Mouse (Mus musculus) gastrocnemius, adult 8-10 months (tissue): ENCODE measurements around the gene Efhc2. TPM values are rescaled to one million over a fixed set of nuclear protein-coding genes. Genes with fewer than 3 reads are reported as not detected.

ENCODE experiments used
- DNase-seq, 2 experiments: peaks; one replicate each; pipeline ENCODE4 v3.0.0; 2022; ENCODE audit warnings: low spot score in 2 of 2
- total RNA-seq, 4 experiments: library from RNA; stranded (reverse); gene quantifications; 2 replicates each; pipeline ENCODE4 v1.2.4; 2022

Efhc2 gene
- under 1 TPM; 0.11 to 0.56 (median 0.25) TPM for total RNA-seq

DNA sequence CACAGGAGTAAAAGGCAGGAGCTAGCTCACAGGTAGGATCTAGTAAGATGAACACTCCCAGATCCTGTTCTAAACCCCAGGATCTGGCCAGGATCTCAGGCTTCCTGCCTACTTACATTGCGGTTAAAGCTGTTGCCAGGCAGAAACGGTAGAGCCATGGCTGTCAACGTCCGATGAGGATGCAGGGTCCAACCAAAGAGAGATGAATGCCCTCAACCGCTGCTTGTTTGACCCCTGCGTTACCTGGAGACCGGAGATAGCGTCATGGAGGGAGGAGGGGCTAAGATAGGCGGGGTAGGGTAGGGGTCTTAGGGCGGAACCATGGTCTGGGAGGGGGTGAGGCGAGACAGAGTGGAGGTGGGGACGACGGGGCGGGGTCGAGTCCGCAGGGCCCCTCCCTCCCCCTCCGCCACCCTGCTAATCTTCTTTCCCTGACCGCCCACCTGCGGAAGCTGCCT lies at the start of gene Efhc2:
Gene Efhc2, minus strand, starts transcription at position 243 of the 458 bp plus-strand sequence.
- no peak for DNase-seq

DNA sequence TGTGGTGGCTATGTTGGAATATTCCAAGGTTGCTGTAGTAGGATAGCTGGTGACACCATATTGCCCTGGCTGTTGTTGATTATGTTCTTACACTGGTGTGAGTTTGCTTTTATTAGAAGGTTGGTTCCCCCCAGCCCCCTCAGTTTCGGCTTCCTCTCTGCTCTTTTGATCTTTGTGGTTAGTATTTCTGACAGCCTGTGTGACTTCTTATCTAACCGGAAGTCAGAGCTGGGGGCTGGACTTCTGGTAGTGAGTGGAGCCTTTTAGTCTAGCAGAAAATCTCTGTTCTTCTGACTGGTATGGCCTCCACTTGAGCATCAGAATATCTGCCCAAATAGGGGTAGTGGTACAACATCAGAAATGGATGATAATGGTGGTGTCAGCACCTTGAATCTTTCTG lies 45.9 kb upstream of the Efhc2 start:
- DNase-seq: no peak

DNA sequence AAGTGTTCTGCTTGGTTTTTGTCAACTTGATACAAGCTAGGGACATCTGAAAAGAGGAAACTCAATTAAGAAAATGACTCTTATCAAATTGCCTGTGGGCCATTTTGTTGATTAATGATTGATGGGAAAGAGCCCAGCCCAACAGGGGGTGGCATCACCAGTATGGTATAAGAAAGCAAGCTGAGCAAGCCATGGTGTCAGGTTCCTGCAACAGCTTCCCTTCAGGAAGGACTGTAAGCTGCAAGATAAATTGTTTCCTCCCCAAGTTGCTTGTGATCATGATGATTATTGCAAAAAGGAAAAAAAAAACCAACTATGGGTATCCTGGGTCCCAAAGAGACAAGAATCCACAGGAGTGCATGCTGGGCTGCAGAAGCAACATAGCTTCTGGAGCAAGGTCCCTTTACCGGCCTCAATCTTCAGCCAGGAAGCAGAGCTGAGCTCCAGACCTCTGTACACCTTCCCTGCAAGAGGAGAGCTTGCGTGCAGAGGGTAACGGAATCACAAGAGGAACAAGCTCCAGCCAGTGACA lies 18.8 kb downstream of the Efhc2 start:
- DNase-seq: no peak

DNA sequence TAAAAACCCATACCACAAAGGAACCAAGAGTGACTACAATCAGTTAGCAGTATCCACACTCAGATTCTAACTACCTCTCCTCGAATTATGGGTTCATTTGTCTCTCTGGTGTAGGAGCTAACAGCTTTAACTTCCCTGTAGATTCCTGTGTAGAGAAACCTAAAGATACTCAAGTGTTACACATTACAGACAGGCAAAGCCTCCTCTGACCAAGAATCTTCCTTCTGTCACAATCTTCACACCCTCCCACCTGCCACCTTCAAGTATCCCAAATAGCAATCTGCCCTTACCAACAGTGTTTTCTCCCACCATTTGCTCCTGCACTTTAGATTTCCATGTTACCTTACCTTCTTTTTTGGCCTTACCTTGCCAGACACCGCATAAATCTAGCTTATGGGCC lies 35.3 kb downstream of the Efhc2 start:
- DNase-seq: no peak

DNA sequence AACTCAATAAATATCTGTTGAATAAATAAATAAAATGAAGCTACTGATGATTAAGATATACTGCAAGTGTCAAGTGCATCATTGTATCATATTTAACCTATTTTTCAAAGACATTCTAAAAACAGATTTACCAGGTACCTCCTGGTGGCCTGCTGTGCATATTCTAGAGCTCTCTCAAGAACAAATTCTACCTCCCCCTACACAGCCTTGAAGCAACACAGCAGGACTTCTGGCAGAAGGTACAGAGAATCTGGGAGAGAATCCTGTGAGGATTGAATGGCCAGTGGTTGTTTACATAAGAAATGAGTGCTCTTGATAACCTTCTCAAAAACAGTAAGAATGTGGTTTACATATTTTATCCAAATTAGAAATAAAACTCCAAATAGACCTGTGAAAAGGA lies 94.0 kb downstream of the Efhc2 start:
- DNase-seq: no peak

DNA sequence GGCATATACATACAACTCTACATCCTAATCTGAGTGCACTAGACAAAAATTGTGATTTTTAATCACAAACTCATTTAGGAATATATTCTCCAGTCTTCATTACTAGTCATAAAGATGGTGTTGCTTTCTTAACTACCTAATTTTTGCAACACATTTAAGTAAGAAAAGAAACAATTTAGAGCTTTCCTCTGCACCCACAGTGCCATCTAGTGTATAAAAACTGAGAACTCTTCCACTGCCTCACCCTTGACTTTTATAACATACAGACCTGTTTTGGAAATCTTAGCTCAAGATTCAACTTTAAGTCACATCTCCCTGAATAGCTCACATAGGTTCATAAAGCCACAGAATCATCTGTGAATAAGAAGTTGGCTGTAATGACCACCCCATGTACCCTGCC lies 101.7 kb downstream of the Efhc2 start:
- DNase-seq: no peak

DNA sequence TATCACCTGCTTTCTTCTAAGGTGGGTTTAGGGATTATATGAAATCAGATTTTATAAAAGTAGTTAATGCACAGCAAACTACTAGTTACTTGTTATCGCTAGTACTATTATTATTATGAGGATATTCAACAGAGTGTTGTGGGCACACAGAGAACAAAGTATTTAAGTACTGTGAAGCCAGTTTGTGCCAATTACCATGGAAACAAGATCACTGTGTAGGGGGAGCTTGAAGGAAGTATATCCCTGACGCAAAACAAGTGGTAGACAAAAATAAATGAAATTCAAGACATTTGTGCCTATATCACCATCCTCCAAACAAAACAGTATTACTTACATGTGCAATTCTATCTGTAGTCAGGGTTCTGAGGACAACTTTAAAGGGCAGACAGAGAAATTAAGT lies 105.7 kb downstream of the Efhc2 start:
- DNase-seq: no peak

DNA sequence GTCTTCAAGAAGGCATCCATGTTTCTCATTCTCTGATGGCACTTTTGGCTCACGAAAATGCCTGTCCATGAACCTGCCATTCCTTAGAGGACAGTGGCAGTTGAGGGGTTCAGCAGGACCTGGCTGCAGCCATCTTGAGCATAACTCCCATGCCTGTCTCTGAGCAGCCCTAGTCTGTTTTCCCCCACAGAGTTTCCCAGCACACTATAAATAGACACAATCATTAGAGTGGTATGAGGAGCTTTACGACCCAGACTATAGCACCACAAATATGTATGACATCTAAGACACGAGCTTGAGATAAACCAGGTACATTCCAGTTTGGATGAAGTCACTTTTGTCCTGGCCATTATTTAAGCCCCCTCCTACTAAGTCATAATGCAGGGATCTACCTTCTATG lies 143.4 kb downstream of the Efhc2 start:
- no peak for DNase-seq

DNA sequence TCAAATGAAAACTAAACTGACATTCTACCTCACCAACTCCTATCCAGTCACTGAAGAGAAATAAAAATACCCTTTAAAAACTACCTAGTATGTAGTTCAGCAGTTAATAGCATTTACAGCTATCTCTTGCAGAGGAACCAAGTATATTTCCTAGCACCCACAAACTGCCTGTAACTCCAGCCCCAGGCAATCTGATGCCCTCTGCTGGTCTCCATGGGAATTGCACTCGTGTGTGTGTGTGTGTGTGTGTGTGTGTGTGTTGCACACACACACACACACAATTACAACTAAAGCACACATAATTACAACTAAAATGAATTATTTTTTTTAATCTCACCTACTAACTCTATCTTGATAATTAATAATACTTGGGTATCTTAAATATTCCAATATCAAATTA lies 153.5 kb downstream of the Efhc2 start:
- no peak for DNase-seq
